Mouse (Mus musculus) CD4-positive naive resting alpha-beta T cell, adult 57 days (primary cell): ENCODE measurements around the gene Sec14l4. TPM values are rescaled to one million over a fixed set of nuclear protein-coding genes. Genes with fewer than 3 reads are reported as not detected.

Experiments used
- total RNA-seq: library from RNA; stranded (reverse); gene quantifications from one replicate; pipeline ENCODE4 v1.2.4, GENCODE M21; 2023

Sec14l4 gene
- total RNA-seq = not detected

DNA sequence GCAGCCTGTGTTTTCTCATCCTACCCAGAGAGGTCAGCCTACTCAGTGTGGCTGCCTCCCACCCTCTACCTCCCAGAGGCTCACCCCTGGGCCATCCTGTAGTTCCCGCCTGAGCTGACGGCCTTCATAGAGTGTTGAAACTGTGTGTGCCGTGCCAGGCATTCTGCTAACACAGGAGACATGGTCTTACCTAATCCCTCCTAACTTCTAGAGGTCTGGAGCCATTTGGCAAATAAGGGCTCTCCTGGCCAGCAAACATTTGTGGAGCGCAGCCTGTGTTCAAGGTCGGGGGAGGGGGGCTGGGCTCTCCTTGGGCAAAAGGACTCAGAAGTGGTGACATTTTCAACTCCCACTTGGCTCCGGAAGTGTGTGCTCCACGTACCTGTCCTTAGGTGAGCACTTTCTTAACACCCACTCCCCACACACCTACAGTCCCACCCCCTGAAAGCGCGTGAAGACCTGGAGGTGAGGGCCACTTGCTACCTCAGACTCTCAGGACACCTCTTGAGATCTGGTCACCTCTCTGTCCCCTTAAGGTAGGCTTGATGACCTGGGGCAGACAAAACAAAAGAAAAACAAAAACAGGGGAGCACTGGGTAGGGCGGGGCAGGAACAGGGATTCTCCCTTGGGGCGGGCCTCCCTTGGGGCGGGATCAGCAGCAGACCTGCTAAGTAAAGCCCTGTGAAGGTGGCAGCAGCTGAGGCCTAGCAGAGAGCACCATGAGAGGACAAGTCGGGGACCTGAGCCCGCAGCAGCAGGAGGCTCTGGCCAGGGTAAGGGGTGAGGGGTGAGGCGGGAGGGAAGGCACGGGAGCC, at the start of gene Sec14l4:
Gene Sec14l4, plus strand, starts transcription at position 337 of the 816 bp plus-strand sequence.

DNA sequence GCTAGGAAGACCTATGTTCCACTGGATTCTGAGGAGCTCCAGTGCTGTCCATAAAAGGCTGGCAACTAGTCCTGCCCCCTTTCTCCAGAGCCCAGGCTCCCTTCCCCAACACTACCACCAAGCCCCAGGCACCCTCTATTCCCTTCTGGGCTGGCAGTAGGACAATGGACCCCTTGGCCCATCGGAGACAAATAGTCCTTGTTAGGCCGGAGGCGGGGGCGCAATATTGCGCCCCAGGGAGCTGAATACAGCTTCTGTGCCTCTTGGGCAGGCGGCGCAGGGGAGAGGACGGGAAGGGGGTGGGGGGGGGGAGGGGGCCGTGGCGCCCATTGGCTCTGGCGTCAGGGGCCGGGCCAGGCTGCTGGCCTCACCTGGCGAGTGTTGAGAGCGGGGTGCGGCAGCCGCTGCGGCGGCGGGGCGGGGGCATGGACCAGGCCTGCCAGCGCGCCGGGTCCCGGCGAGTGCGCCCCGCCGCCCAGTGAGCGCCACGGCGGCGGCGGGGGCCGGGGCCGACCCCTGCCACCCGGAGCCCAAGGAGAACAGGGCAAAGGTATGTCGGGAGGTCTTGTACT, 47.9 kb upstream of the Sec14l4 start, which contains the start of gene Gal3st1:
Gene Gal3st1, plus strand, starts transcription at position 346 of the 572 bp plus-strand sequence.

DNA sequence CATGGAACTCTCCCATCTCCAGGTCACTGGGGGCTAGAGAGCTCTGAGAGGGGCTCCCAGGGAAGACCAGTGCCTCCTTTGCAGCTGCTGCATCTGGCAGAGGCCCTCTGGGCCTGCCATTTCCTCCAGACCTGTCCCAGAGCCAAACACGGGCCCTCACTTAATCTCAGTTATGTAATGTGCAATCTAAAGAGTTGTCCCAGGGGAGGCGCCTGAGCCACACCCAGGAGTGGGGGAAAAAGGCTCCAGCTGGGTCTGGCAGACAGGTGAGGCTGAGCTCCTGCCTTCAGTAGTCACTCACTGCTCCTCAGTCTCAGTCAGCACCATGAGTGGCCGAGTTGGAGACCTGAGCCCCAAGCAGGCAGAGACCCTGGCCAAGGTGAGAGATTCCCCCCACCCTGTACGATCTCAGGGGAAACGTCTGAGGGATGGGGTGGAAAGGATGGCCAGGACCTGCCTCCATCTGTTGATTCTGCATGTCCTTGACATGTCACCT, 33.4 kb downstream of the Sec14l4 start, which contains the start of gene Sec14l3:
Gene Sec14l3, plus strand, starts transcription at position 215 of the 496 bp plus-strand sequence.

DNA sequence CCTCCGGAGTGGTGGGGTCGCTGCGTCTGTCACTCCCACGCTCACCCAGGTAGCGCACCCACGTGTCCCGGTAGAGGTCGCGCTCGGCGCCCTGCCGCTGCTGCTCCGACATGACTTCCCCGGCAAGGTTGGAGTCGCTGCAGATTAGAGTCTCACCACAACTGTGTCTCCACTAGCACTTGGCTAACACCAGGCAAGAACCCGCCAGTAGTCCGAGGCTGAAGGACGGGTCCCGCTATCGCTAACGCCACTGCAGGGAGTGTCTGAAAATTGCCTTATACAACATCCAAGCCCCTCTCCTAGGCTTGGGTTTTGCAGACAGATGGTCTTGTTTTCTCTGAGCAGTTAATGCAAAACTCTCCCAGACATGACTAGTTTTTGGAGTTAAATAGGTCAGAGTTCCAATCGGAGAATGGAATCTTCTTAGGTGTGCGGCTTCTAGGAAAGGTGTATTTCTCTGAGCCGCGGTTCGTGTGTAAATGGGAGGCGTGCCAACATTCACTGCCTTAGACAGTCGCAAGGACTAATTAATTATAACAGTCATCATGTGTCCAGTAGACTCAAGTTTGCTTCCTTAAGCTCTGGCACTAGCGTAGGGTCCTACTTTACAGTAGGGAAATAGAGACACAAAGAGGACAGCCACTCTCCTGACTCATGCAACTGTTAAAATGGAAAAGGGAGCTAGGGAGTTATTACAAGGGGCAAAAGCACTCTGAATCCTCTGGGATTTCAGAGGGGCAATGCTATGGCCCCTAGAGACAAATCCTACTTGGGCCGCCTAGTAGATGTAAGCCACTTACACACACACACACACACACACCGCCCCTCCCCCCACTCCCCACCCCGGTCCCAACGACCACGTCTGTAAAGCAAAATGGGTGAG, 64.2 kb downstream of the Sec14l4 start, which contains the start of gene Mtfp1:
Gene Mtfp1, minus strand, starts transcription at position 275 of the 883 bp plus-strand sequence.

Other genes starting within 250 kb of the Sec14l4 start
- not detected for gene Osbp2, start 167.6 kb upstream of the Sec14l4 start, total RNA-seq
- gene 4921536K21Rik, start 136.4 kb upstream of the Sec14l4 start, total RNA-seq = 0.35 TPM
- gene Dusp18, start 136.2 kb upstream of the Sec14l4 start, total RNA-seq = 4.0 TPM
- 3.3 TPM for gene Slc35e4, start 116.8 kb upstream of the Sec14l4 start, total RNA-seq
- gene Tcn2, start 99.3 kb upstream of the Sec14l4 start, total RNA-seq = 12.4 TPM
- gene Pes1, start 67.5 kb upstream of the Sec14l4 start, total RNA-seq = 64.9 TPM
- gene 4930556J24Rik, start 54.7 kb upstream of the Sec14l4 start, total RNA-seq = not detected
- not detected for gene Gal3st1, start 47.8 kb upstream of the Sec14l4 start, total RNA-seq
- gene Sec14l3, start 33.4 kb downstream of the Sec14l4 start, total RNA-seq = not detected
- gene Mtfp1, start 64.0 kb downstream of the Sec14l4 start, total RNA-seq = not detected
- 1.0 TPM for gene Sec14l2, start 92.0 kb downstream of the Sec14l4 start, total RNA-seq
- 29.4 TPM for gene Rnf215, start 103.7 kb downstream of the Sec14l4 start, total RNA-seq
- 8.5 TPM for gene Ccdc157, start 128.8 kb downstream of the Sec14l4 start, total RNA-seq
- gene Sf3a1, start 128.9 kb downstream of the Sec14l4 start, total RNA-seq = 50.1 TPM
- gene Tbc1d10a, start 155.3 kb downstream of the Sec14l4 start, total RNA-seq = 66.6 TPM
- 14.1 TPM for gene Castor1, start 186.8 kb downstream of the Sec14l4 start, total RNA-seq
- 14.2 TPM for gene Osm, start 205.0 kb downstream of the Sec14l4 start, total RNA-seq
- gene Lif, start 226.1 kb downstream of the Sec14l4 start, total RNA-seq = 0.89 TPM